Mouse (Mus musculus) olfactory bulb, adult 2 months (tissue): ENCODE measurements around the gene Prdm16. TPM values are rescaled to one million over a fixed set of nuclear protein-coding genes. Genes with fewer than 3 reads are reported as not detected.

Source experiments
- H3K27ac ChIP-seq: fragments of 200-500 bp; 2 replicates; pipeline ENCODE4 v1.5.1; 2012; ENCODE audit warnings: low read depth, low read length; ENCODE audit not compliant: insufficient read depth
- H3K4me1 ChIP-seq: fragments of 200-500 bp; 2 replicates; pipeline ENCODE4 v1.6.1; 2012; ENCODE audit warnings: low read length; ENCODE audit not compliant: control insufficient read depth, insufficient read depth
- H3K4me3 ChIP-seq: fragments of 200-500 bp; 2 replicates; pipeline ENCODE4 v1.5.1; 2012; ENCODE audit warnings: mild to moderate bottlenecking, low read depth, low read length, moderate library complexity; ENCODE audit not compliant: insufficient read depth
- CTCF ChIP-seq: fragments of 200-500 bp; IDR thresholded peaks from 2 replicates; pipeline ENCODE4 v1.5.1; 2012; ENCODE audit warnings: low read depth, mild to moderate bottlenecking, low read length, moderate library complexity; ENCODE audit not compliant: insufficient read depth
- POLR2A ChIP-seq: fragments of 200-500 bp; IDR thresholded peaks from 2 replicates; pipeline ENCODE4 v1.6.1; 2012; ENCODE audit warnings: mild to moderate bottlenecking, low read depth, low read length, moderate library complexity; ENCODE audit not compliant: insufficient read depth
- WGBS: fragments of 180-500 bp; shearing (Covaris S2); methylation state at CpG from one replicate; pipeline ENCODE4 v1.1.7; 2018; 5-methylcytosine and 5-hydroxymethylcytosine counted together
- polyA plus RNA-seq: library from polyadenylated mRNA; stranded (reverse); fragments of >200 nt; gene quantifications from 2 replicates; pipeline ENCODE4 v1.2.4, GENCODE M21; 2012; ENCODE audit warnings: low replicate concordance; ENCODE audit not compliant: missing spikeins, insufficient read depth, insufficient read length

The Prdm16 gene
- polyA plus RNA-seq, 1 experiment: not detected

- WGBS: 89% methylated on average over 2 of the region's 2 CpGs
- Histone ChIP-seq H3K27ac (no peak within 1 kb of the TSS), H3K4me3 (no peak within 1 kb of the TSS), H3K4me1 (no peaks in the 10 kb centered on the region)
- no peak for TF ChIP-seq POLR2A
- TF ChIP-seq CTCF: no peak
These were observed 31.1 kb upstream of the Prdm16 start, which contains the start of gene Actrt2 for GRCm38 (mm10) chr4:154667767-154668166. TSS of gene Actrt2 (minus strand) at chr4:154667867.

GRCm38 (mm10) chr4:154662681-154663215 is 26.1 kb upstream of the Prdm16 start:
- Histone ChIP-seq H3K27ac (no peak overlapping the region), H3K4me3 (no peak overlapping the region), H3K4me1 (no peaks in the 10 kb centered on the region)
- WGBS: 79% methylated on average over 12 of the region's 12 CpGs
- TF ChIP-seq POLR2A (no peak), CTCF (no peak)

- 83% methylated on average over 6 of the region's 6 CpGs for WGBS
- H3K4me3 ChIP-seq: no peak overlapping the region
- no peak for TF ChIP-seq POLR2A
- no peak for TF ChIP-seq CTCF
- H3K4me1 ChIP-seq: no peaks in the 10 kb centered on the region
- no peak overlapping the region for H3K27ac ChIP-seq
These were observed 24.6 kb upstream of the Prdm16 start for GRCm38 (mm10) chr4:154661256-154661655.

DNA sequence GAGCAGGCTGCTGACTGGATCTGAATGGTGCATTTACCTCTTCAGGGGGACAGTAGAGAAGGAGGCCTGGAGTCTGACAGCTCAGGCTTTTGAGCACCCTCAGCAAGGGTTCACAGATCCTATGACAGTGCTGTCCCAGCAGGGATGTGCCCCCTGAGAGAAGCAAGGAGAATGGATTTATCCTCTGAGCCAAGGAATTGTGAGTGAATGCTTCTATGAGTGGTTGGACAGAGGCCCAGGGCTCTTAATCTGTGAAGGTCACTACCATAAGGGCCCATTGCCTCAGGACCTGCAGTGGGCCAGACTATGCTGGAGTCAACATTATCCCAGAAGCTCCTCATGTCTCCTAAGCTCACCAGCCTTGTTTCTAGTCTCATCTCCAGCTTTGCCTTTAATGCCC is 23.4 kb upstream of the Prdm16 start:
- no peak overlapping the region for H3K4me3 ChIP-seq
- no peaks in the 10 kb centered on the region for H3K4me1 ChIP-seq
- no peak overlapping the region for H3K27ac ChIP-seq
- TF ChIP-seq CTCF: no peak
- TF ChIP-seq POLR2A: no peak

- Histone ChIP-seq H3K4me1 (no peaks in the 10 kb centered on the region), H3K4me3 (no peak overlapping the region), H3K27ac (no peak overlapping the region)
- TF ChIP-seq POLR2A (no peak), CTCF (no peak)
- WGBS: 61% methylated on average over 15 of the region's 15 CpGs
These were observed 18.6 kb upstream of the Prdm16 start for GRCm38 (mm10) chr4:154655134-154655910.

GRCm38 (mm10) chr4:154652494-154652893 is 15.8 kb upstream of the Prdm16 start:
- Histone ChIP-seq H3K4me1 (no peaks in the 10 kb centered on the region), H3K4me3 (no peak overlapping the region), H3K27ac (no peak overlapping the region)
- TF ChIP-seq CTCF (no peak), POLR2A (no peak)
- WGBS: 35% methylated on average over 5 of the region's 5 CpGs

DNA sequence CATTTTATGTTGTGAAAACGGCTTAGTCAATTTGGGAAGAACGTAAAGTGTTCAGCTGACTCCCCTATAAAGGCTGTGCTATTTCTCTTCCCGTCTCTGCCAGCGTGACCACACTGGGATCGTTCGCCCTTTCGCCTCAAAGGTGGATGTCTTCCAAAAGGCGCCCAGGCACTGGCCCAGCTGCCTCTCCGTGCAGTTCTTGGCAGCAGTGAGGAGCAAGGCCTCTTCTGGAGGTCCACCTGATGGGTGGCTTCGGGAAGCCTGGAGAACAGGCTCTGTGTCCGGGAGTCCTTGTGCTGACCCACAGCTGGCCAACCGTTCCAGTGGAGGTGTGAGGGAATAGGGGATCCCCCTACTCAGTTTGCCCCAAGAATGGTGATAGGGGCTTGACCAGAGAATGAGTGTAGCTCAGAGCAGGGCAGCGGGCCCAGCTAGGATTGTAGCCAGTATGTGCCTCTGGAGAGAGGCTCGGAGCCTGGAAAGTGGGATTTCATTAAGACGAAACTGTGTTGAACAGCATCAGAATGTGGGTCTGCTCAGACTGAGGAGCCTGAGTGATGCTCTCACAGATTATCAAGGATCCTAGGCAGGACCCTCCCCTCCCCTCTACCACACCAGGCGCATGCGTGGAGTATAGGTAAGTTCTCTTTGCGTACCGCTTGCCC is 12.5 kb upstream of the Prdm16 start:
- Histone ChIP-seq H3K27ac (no peak overlapping the region), H3K4me3 (no peak overlapping the region), H3K4me1 (no peaks in the 10 kb centered on the region)
- 69% methylated on average over 19 of the region's 19 CpGs for WGBS
- no peak for TF ChIP-seq POLR2A
- no peak for TF ChIP-seq CTCF

DNA sequence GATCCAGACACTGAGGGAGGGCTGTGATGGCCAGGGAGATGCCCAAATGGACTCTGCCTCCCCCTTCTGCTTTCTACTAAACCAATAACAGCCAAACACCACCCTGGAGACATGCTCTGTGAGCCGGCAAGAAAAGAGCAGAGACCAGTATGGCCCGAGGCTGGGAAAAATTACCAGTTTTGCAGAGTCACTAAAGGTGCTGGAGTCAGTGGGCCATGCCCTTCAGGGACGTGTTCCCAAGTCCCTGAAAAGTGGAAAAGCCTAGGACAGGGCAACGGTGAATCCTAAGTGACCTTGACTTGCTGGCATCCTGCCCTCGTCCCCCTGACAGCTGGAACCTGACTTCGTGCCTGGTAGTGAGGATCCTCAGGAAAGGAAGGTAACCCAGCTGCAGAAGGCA is 5.8 kb upstream of the Prdm16 start:
- H3K27ac ChIP-seq: no peak overlapping the region
- WGBS: 44% methylated on average over 6 of the region's 6 CpGs

More for the DNA sequence above, 5.8 kb upstream of the Prdm16 start:
- Histone ChIP-seq H3K4me3 (no peak overlapping the region), H3K4me1 (peaks cover 1% of the 10 kb centered on the region)
- TF ChIP-seq CTCF: no peak
- TF ChIP-seq POLR2A: no peak
